Comparison of ENCODE assay signal across 9 mouse cellular contexts in the genomic region with DNA sequence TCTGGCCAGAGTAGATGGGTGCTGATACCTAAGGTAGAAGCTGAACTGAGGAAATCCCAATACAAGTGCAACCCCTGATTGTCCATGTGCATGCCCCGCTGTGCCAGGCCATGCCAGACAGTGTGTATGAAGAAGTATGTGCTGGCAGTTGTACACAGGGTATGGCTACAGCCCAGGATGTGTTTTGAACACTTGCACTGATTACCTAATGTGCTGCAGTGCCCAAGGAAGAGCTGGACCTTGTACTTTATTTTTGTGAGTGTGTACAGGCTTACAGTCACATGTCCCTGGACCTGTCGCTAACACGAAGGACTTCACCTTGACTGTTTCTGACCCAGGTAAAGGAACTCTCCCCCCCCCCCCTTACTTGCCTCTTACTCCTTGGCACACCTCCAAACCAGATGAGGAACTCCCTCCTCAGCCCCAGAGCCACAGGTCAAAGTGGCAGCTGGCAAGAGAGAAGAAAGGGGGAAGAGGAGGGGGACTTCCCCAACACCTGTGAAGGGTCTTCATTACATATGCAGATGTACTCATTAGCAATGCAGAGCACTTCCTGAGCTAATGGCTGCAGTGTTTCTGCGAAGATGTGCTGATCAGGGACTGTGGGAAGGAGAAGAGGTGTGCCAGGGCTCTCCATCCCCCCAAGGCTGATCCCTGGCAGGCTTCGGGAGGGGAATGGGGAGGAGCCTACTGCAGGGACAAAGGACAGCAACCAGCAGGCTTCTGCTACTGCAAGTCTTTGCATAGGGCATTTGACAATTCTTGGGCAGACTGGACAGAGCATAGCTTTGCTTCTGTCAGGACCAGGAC. TPM values are rescaled to one million over a fixed set of nuclear protein-coding genes. Genes with fewer than 3 reads are reported as not detected.
DNase-seq lines count a peak whose midpoint lies in the region; ATAC-seq and TF ChIP-seq lines count a peak whose summit lies in the region.
"Had no signal": no experiment of that assay in that cellular context is flagged by ENCODE, and none has a peak within 500 bp of the region (broad histone marks: within the 10 kb centered on the region; RNA-seq: fewer than 3 reads in every experiment).

No protein-coding gene starts in this region.

- no peak overlapping the region for H3K4me3 ChIP-seq in neural tube, embryonic 11.5 days (ENCODE audit: low read depth, low read length)
- no peak overlapping the region for H3K4me3 ChIP-seq in forebrain, embryonic 13.5 days
- H3K4me3 ChIP-seq in olfactory bulb, adult 2 months (ENCODE audit: insufficient read depth, low read depth, low read length), result no peak overlapping the region
- H3K4me3 ChIP-seq: limb, embryonic 15.5 days had no signal

- peak overlapping the region; percentile 95 for H3K27ac ChIP-seq in neural tube, embryonic 11.5 days (ENCODE audit: low read depth, low read length)
- H3K27ac ChIP-seq in forebrain, embryonic 13.5 days, result peak overlapping the region; percentile 90
- peak overlapping the region; percentile 74; the same call in 1 of the 2 replicates for H3K27ac ChIP-seq in olfactory bulb, adult 2 months (ENCODE audit: insufficient read depth, low read depth, low read length)
- H3K27ac ChIP-seq: limb, embryonic 15.5 days had no signal

- TF ChIP-seq CTCF in olfactory bulb, adult 2 months (IDR thresholded peaks at IDR 0.05; ENCODE audit: insufficient read depth, low read depth, low read length), result no peak

- peak overlapping the region; percentile 52 for H3K9ac ChIP-seq in neural tube, embryonic 11.5 days (ENCODE audit: low read length)
- peak overlapping the region; percentile 40; the same call in 1 of the 2 replicates for H3K9ac ChIP-seq in forebrain, embryonic 13.5 days
- H3K9ac ChIP-seq: limb, embryonic 15.5 days had no signal

- peaks cover 27% of the 10 kb centered on the region for H3K4me1 ChIP-seq in neural tube, embryonic 11.5 days (ENCODE audit: control insufficient read depth, insufficient read depth, low read length)
- H3K4me1 ChIP-seq in forebrain, embryonic 13.5 days, result peaks cover 27% of the 10 kb centered on the region
- peaks cover 27% of the 10 kb centered on the region for H3K4me1 ChIP-seq in olfactory bulb, adult 2 months (ENCODE audit: control insufficient read depth, insufficient read depth, low read length)

- no peaks in the 10 kb centered on the region for H3K36me3 ChIP-seq in neural tube, embryonic 11.5 days (ENCODE audit: control insufficient read depth, insufficient read depth, low read length)
- H3K36me3 ChIP-seq in forebrain, embryonic 13.5 days (ENCODE audit: poor library complexity, severe bottlenecking), result no peaks in the 10 kb centered on the region
- H3K36me3 ChIP-seq: limb, embryonic 15.5 days had no signal

- H3K4me2 ChIP-seq in neural tube, embryonic 11.5 days (ENCODE audit: low read depth), result peak overlapping the region; percentile 23
- 0 out of 2 replicates have a peak overlapping the region, but pooled peaks have one; percentile 16 for H3K4me2 ChIP-seq in forebrain, embryonic 13.5 days
- H3K4me2 ChIP-seq: limb, embryonic 15.5 days had no signal

- H3K9me3 ChIP-seq in neural tube, embryonic 11.5 days (ENCODE audit: control insufficient read depth, low read length), result no peaks in the 10 kb centered on the region
- peaks cover 3% of the 10 kb centered on the region; the same call in 1 of the 2 replicates for H3K9me3 ChIP-seq in forebrain, embryonic 13.5 days (replicated peaks)
- H3K9me3 ChIP-seq: limb, embryonic 15.5 days had no signal

- peak; percentile 64 for ATAC-seq in neural tube, embryonic 11.5 days (ENCODE audit: insufficient read depth, low FRiP score, low TSS enrichment)
- ATAC-seq in forebrain, embryonic 13.5 days, result peak; percentile 80

- no peaks in the 10 kb centered on the region for H3K27me3 ChIP-seq in neural tube, embryonic 11.5 days (ENCODE audit: control insufficient read depth, insufficient read depth, low read length)
- peaks cover 64% of the 10 kb centered on the region for H3K27me3 ChIP-seq in forebrain, embryonic 13.5 days

- 28% methylated on average over 5 of the region's 5 CpGs for WGBS in neural tube, embryonic 11.5 days
- 33% methylated on average over 5 of the region's 5 CpGs for WGBS in forebrain, embryonic 13.5 days
- WGBS in olfactory bulb, adult 2 months, result 50% methylated on average over 5 of the region's 5 CpGs

- peak; percentile 63 for DNase-seq in neural tube, embryonic 11.5 days (ENCODE audit: low spot score)
- DNase-seq in neural tube, embryonic 10.5 days (ENCODE audit: extremely low spot score, low spot score), result no peak
- DNase-seq in kidney, adult 8-10 months, result peak; percentile 31 to 44
- DNase-seq in Muller cell, postnatal 12 days (ENCODE audit: inconsistent ontology term), result no peak
- no peak for DNase-seq in adipocyte (ENCODE audit: low spot score)
- no peak for DNase-seq in ovary, postnatal 36 days (ENCODE audit: low spot score)

- no peak for TF ChIP-seq POLR2A in olfactory bulb, adult 2 months (IDR thresholded peaks at IDR 0.05; ENCODE audit: insufficient read depth, low read depth, low read length)

RNA-seq across cellular contexts. Expression of a gene that starts 32.4 kb away (rescaled TPM):
- 55.9 and 65.4 TPM in 2 replicates for polyA plus RNA-seq in neural tube, embryonic 11.5 days (2014; fragmentation: Nextera tagmentation; extraction: Ambion mirVana)
- 24.4 and 27.3 TPM in 2 replicates for polyA plus RNA-seq in forebrain, embryonic 13.5 days (2015; fragmentation: Nextera tagmentation; extraction: Ambion mirVana)
- not detected in 2 replicates for polyA plus RNA-seq in olfactory bulb, adult 2 months (2012; ENCODE audit: insufficient read depth, insufficient read length, low replicate concordance, missing spikeins)

Comparison
In these comparisons a context has a peak if more than half of its experiments do, and no peak if none do; other contexts are left out.
1. DNase-seq: peak in neural tube, embryonic 11.5 days (single experiment) and kidney, adult 8-10 months (2 of 2); none in neural tube, embryonic 10.5 days (single experiment), Muller cell, postnatal 12 days (single experiment), adipocyte (single experiment) and ovary, postnatal 36 days (single experiment).
2. Peak in every context shown above with its lines, with median percentiles within 50 percentile points of each other: H3K27ac ChIP-seq.